Mouse (Mus musculus): Measurements from ENCODE around the gene Uts2. TPM values are rescaled to one million over a fixed set of nuclear protein-coding genes. Genes with fewer than 3 reads are reported as not detected.

The Uts2 gene
- polyA plus RNA-seq (2015; fragmentation: Nextera tagmentation; extraction: Ambion mirVana) = not detected in 2 replicates

- Histone ChIP-seq H3K27me3 (replicated peaks) (no peaks in the 10 kb centered on the region), H3K9me3 (no peaks in the 10 kb centered on the region), H3K4me2 (no peak within 1 kb of the TSS), H3K27ac (no peak within 1 kb of the TSS), H3K36me3 (no peaks in the 10 kb centered on the region), H3K4me1 (no peaks in the 10 kb centered on the region), H3K9ac (no peak within 1 kb of the TSS), H3K4me3 (replicated peaks) (no peak within 1 kb of the TSS)
- WGBS = 85% methylated on average over 7 of the region's 7 CpGs
- no peak for ATAC-seq (ENCODE audit: insufficient read depth, low FRiP score, low read depth)
These were observed at the start of gene Uts2 for GRCm38 (mm10) chr4:150996797-150997196. Gene Uts2 (plus strand): TSS chr4:150997097.

- no peak overlapping the region for H3K4me3 ChIP-seq (replicated peaks)
- 73% methylated on average over 10 of the region's 10 CpGs for WGBS
- no peaks in the 10 kb centered on the region for H3K27me3 ChIP-seq (replicated peaks)
- ATAC-seq (ENCODE audit: insufficient read depth, low FRiP score, low read depth) = no peak
- H3K27ac ChIP-seq = no peak overlapping the region
- no peaks in the 10 kb centered on the region for H3K4me1 ChIP-seq
- no peaks in the 10 kb centered on the region for H3K9me3 ChIP-seq
- no peak overlapping the region for H3K9ac ChIP-seq
- H3K4me2 ChIP-seq = no peak overlapping the region
- no peaks in the 10 kb centered on the region for H3K36me3 ChIP-seq
These were observed 45.9 kb upstream of the Uts2 start for GRCm38 (mm10) chr4:150950972-150951371.

- Histone ChIP-seq H3K4me3 (replicated peaks) (no peak overlapping the region), H3K4me2 (no peak overlapping the region), H3K9ac (no peak overlapping the region), H3K27ac (no peak overlapping the region), H3K4me1 (no peaks in the 10 kb centered on the region; the same call in 1 of the 2 replicates), H3K9me3 (no peaks in the 10 kb centered on the region), H3K27me3 (replicated peaks) (no peaks in the 10 kb centered on the region), H3K36me3 (no peaks in the 10 kb centered on the region)
- WGBS = 45% methylated on average over 13 of the region's 13 CpGs
- ATAC-seq (ENCODE audit: insufficient read depth, low FRiP score, low read depth) = peak; percentile 58; the same call in 1 of the 2 replicates
These were observed 40.4 kb upstream of the Uts2 start for GRCm38 (mm10) chr4:150956369-150957105.

- Histone ChIP-seq H3K27me3 (replicated peaks) (no peaks in the 10 kb centered on the region), H3K27ac (no peak overlapping the region), H3K4me1 (no peaks in the 10 kb centered on the region; the same call in 1 of the 2 replicates), H3K36me3 (no peaks in the 10 kb centered on the region), H3K4me2 (no peak overlapping the region), H3K4me3 (replicated peaks) (no peak overlapping the region), H3K9ac (no peak overlapping the region), H3K9me3 (no peaks in the 10 kb centered on the region)
- 44% methylated on average over 1 of the region's 1 CpGs for WGBS
- ATAC-seq (ENCODE audit: insufficient read depth, low FRiP score, low read depth) = peak; percentile 22; the same call in 1 of the 2 replicates
These were observed 39.8 kb upstream of the Uts2 start for GRCm38 (mm10) chr4:150957106-150957458.

- 71% methylated on average over 7 of the region's 7 CpGs for WGBS
- no peak overlapping the region for H3K27ac ChIP-seq
- no peak overlapping the region for H3K4me3 ChIP-seq (replicated peaks)
- no peaks in the 10 kb centered on the region for H3K27me3 ChIP-seq (replicated peaks)
- H3K9ac ChIP-seq = no peak overlapping the region
- H3K4me2 ChIP-seq = no peak overlapping the region
- H3K36me3 ChIP-seq = no peaks in the 10 kb centered on the region
- no peaks in the 10 kb centered on the region for H3K9me3 ChIP-seq
- H3K4me1 ChIP-seq = no peaks in the 10 kb centered on the region; the same call in 1 of the 2 replicates
- ATAC-seq (ENCODE audit: insufficient read depth, low FRiP score, low read depth) = no peak
These were observed 38.4 kb upstream of the Uts2 start for GRCm38 (mm10) chr4:150958536-150958935.

- no peak overlapping the region for H3K4me3 ChIP-seq (replicated peaks)
- no peak overlapping the region for H3K27ac ChIP-seq
- H3K36me3 ChIP-seq = no peaks in the 10 kb centered on the region
- H3K27me3 ChIP-seq (replicated peaks) = no peaks in the 10 kb centered on the region
- WGBS = 36% methylated on average over 6 of the region's 6 CpGs
- H3K4me2 ChIP-seq = no peak overlapping the region
- no peaks in the 10 kb centered on the region for H3K9me3 ChIP-seq
- no peak overlapping the region for H3K9ac ChIP-seq
- H3K4me1 ChIP-seq = peaks cover 5% of the 10 kb centered on the region; the same call in 1 of the 2 replicates
- ATAC-seq (ENCODE audit: insufficient read depth, low FRiP score, low read depth) = no peak
These were observed 34.7 kb upstream of the Uts2 start for GRCm38 (mm10) chr4:150962231-150962630.

GRCm38 (mm10) chr4:150963711-150964110, 33.2 kb upstream of the Uts2 start:
- no peak overlapping the region for H3K4me3 ChIP-seq (replicated peaks)
- 72% methylated on average over 2 of the region's 2 CpGs for WGBS

GRCm38 (mm10) chr4:150964635-150965554, 32.0 kb upstream of the Uts2 start:
- H3K27me3 ChIP-seq (replicated peaks) = no peaks in the 10 kb centered on the region
- H3K4me3 ChIP-seq (replicated peaks) = peak overlapping the region; percentile 18
- no peaks in the 10 kb centered on the region for H3K36me3 ChIP-seq
- 11% methylated on average over 25 of the region's 25 CpGs for WGBS
- ATAC-seq (ENCODE audit: insufficient read depth, low FRiP score, low read depth) = peak; percentile 41; the same call in 1 of the 2 replicates
- H3K4me1 ChIP-seq = peaks cover 5% of the 10 kb centered on the region; the same call in 1 of the 2 replicates
- no peaks in the 10 kb centered on the region for H3K9me3 ChIP-seq
- H3K9ac ChIP-seq = no peak overlapping the region
- H3K4me2 ChIP-seq = peak overlapping the region; percentile 52
- no peak overlapping the region for H3K27ac ChIP-seq

More at GRCm38 (mm10) chr4:150963711-150964110, 33.2 kb upstream of the Uts2 start:
- Histone ChIP-seq H3K9ac (no peak overlapping the region), H3K27ac (no peak overlapping the region), H3K4me1 (peaks cover 5% of the 10 kb centered on the region; the same call in 1 of the 2 replicates), H3K27me3 (replicated peaks) (no peaks in the 10 kb centered on the region), H3K4me2 (no peak overlapping the region), H3K9me3 (no peaks in the 10 kb centered on the region), H3K36me3 (no peaks in the 10 kb centered on the region)
- ATAC-seq (ENCODE audit: insufficient read depth, low FRiP score, low read depth) = no peak

- Histone ChIP-seq H3K4me2 (no peak overlapping the region), H3K36me3 (no peaks in the 10 kb centered on the region), H3K4me1 (peaks cover 5% of the 10 kb centered on the region; the same call in 1 of the 2 replicates), H3K4me3 (replicated peaks) (no peak overlapping the region), H3K27me3 (replicated peaks) (no peaks in the 10 kb centered on the region), H3K9me3 (no peaks in the 10 kb centered on the region), H3K27ac (no peak overlapping the region), H3K9ac (no peak overlapping the region)
- no peak for ATAC-seq (ENCODE audit: insufficient read depth, low FRiP score, low read depth)
- 65% methylated on average over 11 of the region's 11 CpGs for WGBS
These were observed 31.3 kb upstream of the Uts2 start for GRCm38 (mm10) chr4:150965555-150965951.

- no peaks in the 10 kb centered on the region for H3K9me3 ChIP-seq
- H3K36me3 ChIP-seq = no peaks in the 10 kb centered on the region
- WGBS = 20% methylated on average over 7 of the region's 7 CpGs
- H3K9ac ChIP-seq = no peak overlapping the region
- no peak for ATAC-seq (ENCODE audit: insufficient read depth, low FRiP score, low read depth)
- H3K27ac ChIP-seq = no peak overlapping the region
- no peak overlapping the region for H3K4me3 ChIP-seq (replicated peaks)
- no peak overlapping the region for H3K4me2 ChIP-seq
- peaks cover 5% of the 10 kb centered on the region; the same call in 1 of the 2 replicates for H3K4me1 ChIP-seq
- no peaks in the 10 kb centered on the region for H3K27me3 ChIP-seq (replicated peaks)
These were observed 30.3 kb upstream of the Uts2 start for GRCm38 (mm10) chr4:150966556-150966955.

- Histone ChIP-seq H3K27ac (no peak overlapping the region), H3K9ac (no peak overlapping the region), H3K27me3 (replicated peaks) (no peaks in the 10 kb centered on the region), H3K36me3 (no peaks in the 10 kb centered on the region), H3K4me2 (no peak overlapping the region), H3K4me3 (replicated peaks) (no peak overlapping the region), H3K9me3 (no peaks in the 10 kb centered on the region), H3K4me1 (peaks cover 5% of the 10 kb centered on the region; the same call in 1 of the 2 replicates)
- ATAC-seq (ENCODE audit: insufficient read depth, low FRiP score, low read depth) = no peak
- 89% methylated on average over 8 of the region's 8 CpGs for WGBS
These were observed 27.9 kb upstream of the Uts2 start for GRCm38 (mm10) chr4:150968956-150969355.

- Histone ChIP-seq H3K9ac (no peak overlapping the region), H3K4me2 (no peak overlapping the region), H3K27ac (no peak overlapping the region), H3K4me3 (replicated peaks) (no peak overlapping the region), H3K4me1 (no peaks in the 10 kb centered on the region), H3K27me3 (replicated peaks) (no peaks in the 10 kb centered on the region), H3K36me3 (no peaks in the 10 kb centered on the region), H3K9me3 (no peaks in the 10 kb centered on the region)
- WGBS = 77% methylated on average over 8 of the region's 8 CpGs
- ATAC-seq (ENCODE audit: insufficient read depth, low FRiP score, low read depth) = no peak
These were observed 23.6 kb upstream of the Uts2 start for GRCm38 (mm10) chr4:150973264-150973663.
